Mouse (Mus musculus) retina, embryonic 14.5 days (tissue): ENCODE results near the gene Tiam1.
A peak's percentile ranks its signal among the peaks of the same experiment; 100 is the strongest.

Experiments
- DNase-seq: peaks from one replicate; pipeline ENCODE4 v3.0.0-alpha.2; 2015; ENCODE audit warnings: low spot score

The Tiam1 gene

GRCm38 (mm10) chr16:89912686-89913375 lies 230.7 kb downstream of the Tiam1 start:
- DNase-seq = no peak

GRCm38 (mm10) chr16:89909393-89910068 lies 234.0 kb downstream of the Tiam1 start:
- DNase-seq = no peak

- no peak for DNase-seq
Measured at GRCm38 (mm10) chr16:89907651-89908050, 235.9 kb downstream of the Tiam1 start.

GRCm38 (mm10) chr16:89906909-89907308 lies 236.7 kb downstream of the Tiam1 start:
- no peak for DNase-seq

GRCm38 (mm10) chr16:89905730-89906305 lies 237.8 kb downstream of the Tiam1 start:
- no peak for DNase-seq

GRCm38 (mm10) chr16:89904121-89904520 lies 239.4 kb downstream of the Tiam1 start:
- no peak for DNase-seq

- DNase-seq = no peak
Measured at GRCm38 (mm10) chr16:89902578-89903304, 240.8 kb downstream of the Tiam1 start.

GRCm38 (mm10) chr16:89900681-89901080 lies 242.9 kb downstream of the Tiam1 start:
- DNase-seq = no peak

- DNase-seq = no peak
Measured at GRCm38 (mm10) chr16:89899192-89899591, 244.4 kb downstream of the Tiam1 start.

GRCm38 (mm10) chr16:89898299-89898625 lies 245.3 kb downstream of the Tiam1 start:
- no peak for DNase-seq

- DNase-seq = no peak
Measured at GRCm38 (mm10) chr16:89897547-89898298, 245.8 kb downstream of the Tiam1 start.

GRCm38 (mm10) chr16:89896885-89897546 lies 246.6 kb downstream of the Tiam1 start:
- no peak for DNase-seq

GRCm38 (mm10) chr16:89896392-89896791 lies 247.2 kb downstream of the Tiam1 start:
- no peak for DNase-seq

- DNase-seq = no peak
Measured at GRCm38 (mm10) chr16:89895283-89895682, 248.3 kb downstream of the Tiam1 start.

- DNase-seq = no peak
Measured at GRCm38 (mm10) chr16:89894816-89895215, 248.8 kb downstream of the Tiam1 start.

- no peak for DNase-seq
Measured at GRCm38 (mm10) chr16:89890515-89891189, 252.9 kb downstream of the Tiam1 start.

GRCm38 (mm10) chr16:89889890-89890462 lies 253.6 kb downstream of the Tiam1 start:
- DNase-seq = no peak

- DNase-seq = peak; percentile 63
Measured at GRCm38 (mm10) chr16:89886561-89886960, 257.0 kb downstream of the Tiam1 start.

- no peak for DNase-seq
Measured at GRCm38 (mm10) chr16:89885661-89886060, 257.9 kb downstream of the Tiam1 start.

GRCm38 (mm10) chr16:89883897-89884296 lies 259.7 kb downstream of the Tiam1 start:
- DNase-seq = no peak
